Mouse (Mus musculus) hindbrain, postnatal 0 days (tissue): ENCODE results near the gene Ccr8. TPM values are rescaled to one million over a fixed set of nuclear protein-coding genes. Genes with fewer than 3 reads are reported as not detected.

Experiments used
- ATAC-seq: fragments of 200-750 bp; cut with Nextera tagmentation; 2 replicates; pipeline ENCODE4 v1.8.0; 2017; ENCODE audit warnings: mild to moderate bottlenecking, moderate TSS enrichment, moderate library complexity
- DNase-seq: peaks from one replicate; pipeline ENCODE4 v3.0.0-alpha.2; 2015; ENCODE audit warnings: low spot score
- H3K27ac ChIP-seq: fragments of 300-500 bp; sonication (generic); 2 replicates; pipeline ENCODE4 v1.5.1; 2014; ENCODE audit warnings: mild to moderate bottlenecking
- H3K27me3 ChIP-seq: fragments of 300-500 bp; sonication (generic); 2 replicates; pipeline ENCODE4 v1.6.1; 2014; ENCODE audit warnings: low read length, mixed read lengths; ENCODE audit not compliant: insufficient read depth
- H3K36me3 ChIP-seq: fragments of 300-500 bp; sonication (generic); 2 replicates; pipeline ENCODE4 v1.6.1; 2014; ENCODE audit warnings: low read length, mixed read lengths; ENCODE audit not compliant: insufficient read depth
- H3K4me1 ChIP-seq: fragments of 300-500 bp; sonication (generic); 2 replicates; pipeline ENCODE4 v1.6.1; 2014; ENCODE audit warnings: antibody characterized with exemption, low read length, mixed read lengths; ENCODE audit not compliant: insufficient read depth
- H3K4me2 ChIP-seq: fragments of 300-500 bp; sonication (generic); 2 replicates; pipeline ENCODE4 v1.6.1; 2014; ENCODE audit warnings: low read depth, mild to moderate bottlenecking, low read length, moderate library complexity, mixed read lengths
- H3K4me3 ChIP-seq: fragments of 300-500 bp; sonication (generic); 2 replicates; pipeline ENCODE4 v1.5.1; 2014; ENCODE audit warnings: low read length
- H3K9ac ChIP-seq: fragments of 300-500 bp; sonication (generic); replicated peaks from 2 replicates; pipeline ENCODE4 v1.6.1; 2014; ENCODE audit warnings: mild to moderate bottlenecking, low read length, moderate library complexity, mixed read lengths
- H3K9me3 ChIP-seq: fragments of 300-500 bp; sonication (generic); 2 replicates; pipeline ENCODE4 v1.6.1; 2016; ENCODE audit warnings: low read length, mixed read lengths
- CTCF ChIP-seq: IDR thresholded peaks from 2 replicates; pipeline ENCODE4 v1.5.1; 2016; ENCODE audit warnings: antibody characterized with exemption, control low read depth, low read depth
- WGBS: fragments of 180-500 bp; shearing (Covaris S2); extraction: QIAGEN DNeasy Blood & Tissue Kit; methylation state at CpG from one replicate; pipeline ENCODE4 v1.1.7; 2014; 5-methylcytosine and 5-hydroxymethylcytosine counted together
- polyA plus RNA-seq: library from polyadenylated mRNA; unstranded; fragments of >200 nt; fragmentation: Nextera tagmentation; extraction: Ambion mirVana; gene quantifications from 2 replicates; pipeline ENCODE4 v1.2.1, GENCODE M21; 2015
- total RNA-seq: library from RNA; depleted of rRNA; stranded (reverse); fragments of >200 nt; gene quantifications from 2 replicates; pipeline ENCODE4 v1.2.3, GENCODE M21; 2014; rRNA removed

The Ccr8 gene
- total and polyA plus RNA-seq, 2 experiments from 2014 or later: not detected

- no peak overlapping the region for H3K27ac ChIP-seq
- no peaks in the 10 kb centered on the region for H3K9me3 ChIP-seq
- WGBS: 89% methylated on average over 11 of the region's 11 CpGs
- no peaks in the 10 kb centered on the region for H3K4me1 ChIP-seq
- ATAC-seq: no peak
- DNase-seq: no peak
- no peak overlapping the region for H3K9ac ChIP-seq
- no peaks in the 10 kb centered on the region for H3K27me3 ChIP-seq
- no peak overlapping the region for H3K4me3 ChIP-seq
- TF ChIP-seq CTCF: no peak
- H3K36me3 ChIP-seq: peaks cover 24% of the 10 kb centered on the region
- no peak overlapping the region for H3K4me2 ChIP-seq
Measured at GRCm38 (mm10) chr9:120135454-120135853, 43.5 kb downstream of the Ccr8 start.

GRCm38 (mm10) chr9:120140652-120141051 is 48.7 kb downstream of the Ccr8 start:
- Histone ChIP-seq H3K9me3 (no peaks in the 10 kb centered on the region), H3K27ac (no peak overlapping the region), H3K4me2 (no peak overlapping the region), H3K9ac (no peak overlapping the region), H3K4me1 (no peaks in the 10 kb centered on the region), H3K27me3 (no peaks in the 10 kb centered on the region), H3K36me3 (no peaks in the 10 kb centered on the region), H3K4me3 (no peak overlapping the region)
- peak; percentile 83; the same call in 1 of the 2 replicates for ATAC-seq
- peak; percentile 92 for DNase-seq
- 7% methylated on average over 4 of the region's 4 CpGs for WGBS
- peak; percentile 97 for TF ChIP-seq CTCF

- DNase-seq (no peak), ATAC-seq (no peak)
- no peak overlapping the region for H3K9ac ChIP-seq
- no peaks in the 10 kb centered on the region for H3K9me3 ChIP-seq
- no peak overlapping the region for H3K27ac ChIP-seq
- 83% methylated on average over 13 of the region's 13 CpGs for WGBS
- H3K27me3 ChIP-seq: no peaks in the 10 kb centered on the region
- TF ChIP-seq CTCF: no peak
- no peaks in the 10 kb centered on the region for H3K36me3 ChIP-seq
- no peaks in the 10 kb centered on the region for H3K4me1 ChIP-seq
- H3K4me3 ChIP-seq: no peak overlapping the region
- no peak overlapping the region for H3K4me2 ChIP-seq
Measured at GRCm38 (mm10) chr9:120144474-120144873, 52.6 kb downstream of the Ccr8 start.

Other genes starting within 250 kb of the Ccr8 start
- 50.9 and 62.1 TPM in 2 replicates for gene Wdr48, start 197.2 kb upstream of the Ccr8 start, total RNA-seq
- 47.3 and 47.5 TPM in 2 replicates for gene Wdr48, start 197.2 kb upstream of the Ccr8 start, polyA plus RNA-seq
- gene Gorasp1, start 154.5 kb upstream of the Ccr8 start, total RNA-seq: 28.1 and 48.4 TPM in 2 replicates
- 20.9 and 21.1 TPM in 2 replicates for gene Gorasp1, start 154.5 kb upstream of the Ccr8 start, polyA plus RNA-seq
- gene Ttc21a, start 154.5 kb upstream of the Ccr8 start, total RNA-seq: 4.7 and 4.9 TPM in 2 replicates
- 0.90 and 1.1 TPM in 2 replicates for gene Ttc21a, start 154.5 kb upstream of the Ccr8 start, polyA plus RNA-seq
- 4.5 and 17.4 TPM in 2 replicates for gene Csrnp1, start 107.5 kb upstream of the Ccr8 start, total RNA-seq
- gene Csrnp1, start 107.5 kb upstream of the Ccr8 start, polyA plus RNA-seq: 2.7 and 3.1 TPM in 2 replicates
- gene Xirp1, start 68.5 kb upstream of the Ccr8 start, total RNA-seq: 0.05 and 0.29 TPM in 2 replicates
- gene Xirp1, start 68.5 kb upstream of the Ccr8 start, polyA plus RNA-seq: 0.19 TPM in 1 of 2 replicates, not detected in the other
- gene Cx3cr1, start 22.2 kb upstream of the Ccr8 start, total RNA-seq: 17.3 and 21.5 TPM in 2 replicates
- 12.2 and 13.0 TPM in 2 replicates for gene Cx3cr1, start 22.2 kb upstream of the Ccr8 start, polyA plus RNA-seq
- 50.3 and 64.0 TPM in 2 replicates for gene Slc25a38, start 18.3 kb downstream of the Ccr8 start, total RNA-seq
- 37.1 and 39.8 TPM in 2 replicates for gene Slc25a38, start 18.3 kb downstream of the Ccr8 start, polyA plus RNA-seq
- 1,033 and 1,545 TPM in 2 replicates for gene Rpsa, start 35.6 kb downstream of the Ccr8 start, total RNA-seq
- gene Rpsa, start 35.6 kb downstream of the Ccr8 start, polyA plus RNA-seq: 868 and 912 TPM in 2 replicates
- 13.4 and 16.7 TPM in 2 replicates for gene Mobp, start 57.6 kb downstream of the Ccr8 start, total RNA-seq
- gene Mobp, start 57.6 kb downstream of the Ccr8 start, polyA plus RNA-seq: 6.8 and 11.1 TPM in 2 replicates
- 22.4 and 22.8 TPM in 2 replicates for gene Myrip, start 209.4 kb downstream of the Ccr8 start, total RNA-seq
- gene Myrip, start 209.4 kb downstream of the Ccr8 start, polyA plus RNA-seq: 7.0 and 7.5 TPM in 2 replicates